Mouse (Mus musculus): ENCODE measurements around the gene Txndc8.

GRCm38 (mm10) chr4:57965516-57965915, 43.4 kb downstream of the Txndc8 start:
- no peak for TF ChIP-seq POLR2A (IDR thresholded peaks at IDR 0.05; ENCODE audit: insufficient read length, low read depth)
- no peak for TF ChIP-seq TCF12 (IDR thresholded peaks at IDR 0.05; ENCODE audit: insufficient read depth, poor library complexity, severe bottlenecking)
- no peak for TF ChIP-seq MAX (IDR thresholded peaks at IDR 0.05; ENCODE audit: low read depth)
- no peak for TF ChIP-seq POLR2AphosphoS2 (IDR thresholded peaks at IDR 0.05; ENCODE audit: insufficient read length, low read depth)
- TF ChIP-seq E2F4 (IDR thresholded peaks at IDR 0.05; ENCODE audit: insufficient read depth), result no peak
- TF ChIP-seq TCF3 (IDR thresholded peaks at IDR 0.05; ENCODE audit: insufficient read length, low read depth), result no peak
- no peak for TF ChIP-seq USF1 (IDR thresholded peaks at IDR 0.05; ENCODE audit: low read depth)

Measured in myocyte (in vitro differentiated cells).